Mouse (Mus musculus) right cerebral cortex, postnatal 14 days (tissue): ENCODE measurements at regions not wholly inside any gene's neighbourhood (a gene's known extent, or its start where the extent isn't known, plus 50 kb on each side); places are given as distances from the start of the nearest gene placed in this dataset.

Experiments used
- DNase-seq: peaks from one replicate; pipeline ENCODE4 v3.0.0; 2022

GRCm38 (mm10) chr3:10523359-10523758 is 187.9 kb upstream of the Gm38303 start:
- DNase-seq = no peak

DNA sequence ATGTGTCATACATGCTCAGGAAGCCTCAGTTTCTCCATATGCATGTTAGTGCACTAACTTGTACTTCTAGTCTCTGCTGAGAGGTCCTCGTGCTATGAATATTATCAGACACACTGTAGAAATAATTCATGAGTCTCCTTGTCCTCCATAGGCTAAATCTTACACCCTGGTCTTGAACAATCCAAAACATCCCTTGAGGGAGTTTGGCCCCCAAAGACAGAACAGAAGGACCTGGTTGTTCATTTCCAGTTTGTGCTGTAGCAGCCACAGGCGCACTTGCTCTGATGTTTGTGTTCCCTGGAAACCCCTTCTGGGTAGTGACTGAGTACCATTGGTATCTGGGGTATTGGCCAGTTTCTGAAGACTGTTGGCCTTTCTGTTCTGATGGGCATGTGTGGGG is 176.7 kb upstream of the Gm38303 start:
- DNase-seq = no peak

GRCm38 (mm10) chr3:10511376-10511775 is 175.9 kb upstream of the Gm38303 start:
- peak; percentile 21 for DNase-seq
